Mouse (Mus musculus) heart, embryonic 12.5 days (tissue): Measurements from ENCODE around the gene Defb41. TPM values are rescaled to one million over a fixed set of nuclear protein-coding genes. Genes with fewer than 3 reads are reported as not detected.

Source experiments
- polyA plus RNA-seq: library from polyadenylated mRNA; unstranded; fragments of >200 nt; fragmentation: Nextera tagmentation; extraction: Ambion mirVana; gene quantifications from 2 replicates; pipeline ENCODE4 v1.2.1, GENCODE M21; 2016

Gene Defb41
- polyA plus RNA-seq, 1 experiment from 2014 or later = not detected

Other genes starting within 250 kb of the Defb41 start
- gene Crisp4, start 119.2 kb downstream of the Defb41 start, polyA plus RNA-seq = not detected in 2 replicates
- gene Defb18, start 27.7 kb downstream of the Defb41 start, polyA plus RNA-seq = not detected in 2 replicates